Mouse (Mus musculus) CH12.LX (cell line): Measurements from ENCODE around the gene Siah3.

Experiments
- CTCF ChIP-seq, 2 experiments: IDR thresholded peaks in 1 of 2; conservative IDR thresholded peaks in 1 of 2; 2 replicates each; pipeline ENCODE4 v1.5.1; 2011 to 2012; ENCODE audit warnings: low read depth in 2 of 2, low read length in 2 of 2, improper control_type of control experiment in 1 of 2, inconsistent platforms in 1 of 2, mild to moderate bottlenecking in 1 of 2, moderate library complexity in 1 of 2
- HCFC1 ChIP-seq: IDR thresholded peaks from 2 replicates; pipeline ENCODE4 v1.6.1; 2012; ENCODE audit warnings: low read depth, mild to moderate bottlenecking, inconsistent platforms, low read length, improper control_type of control experiment
- POLR2A ChIP-seq: IDR thresholded peaks from 2 replicates; pipeline ENCODE4 v1.6.1; 2011; ENCODE audit warnings: low read depth, mild to moderate bottlenecking, improper control_type of control experiment, low read length
- ZC3H11A ChIP-seq: IDR thresholded peaks from 2 replicates; pipeline ENCODE4 v1.6.1; 2012; ENCODE audit warnings: low read depth, mild to moderate bottlenecking, inconsistent platforms, low read length, improper control_type of control experiment

DNA sequence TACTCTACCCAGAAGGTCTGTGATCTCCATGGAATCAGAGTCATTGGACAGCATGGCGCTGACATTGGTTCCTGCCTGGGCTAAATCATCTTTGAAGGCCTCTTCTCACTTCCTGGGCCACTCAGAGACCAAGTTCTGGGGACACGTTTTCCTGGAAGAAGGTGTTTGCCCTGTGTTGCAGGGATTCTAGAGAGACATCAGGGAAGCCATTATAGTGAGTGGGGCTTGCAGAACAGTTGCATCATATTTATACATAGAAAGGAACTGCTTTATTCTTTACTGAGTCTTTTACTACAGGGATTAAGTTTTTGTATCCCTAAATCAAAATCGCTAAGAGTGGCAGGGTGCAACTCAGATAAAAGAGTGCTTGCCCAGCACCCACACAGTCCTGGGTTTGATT lies 37.1 kb upstream of the Siah3 start:
- TF ChIP-seq ZC3H11A, result no peak
- TF ChIP-seq CTCF (conservative IDR thresholded peaks at IDR 0.05 in 1 of 2, IDR thresholded peaks at IDR 0.05 in 1 of 2; ENCODE audit: low read depth in 2 of 2, low read length in 2 of 2), result no peak
- TF ChIP-seq POLR2A, result no peak
- no peak for TF ChIP-seq HCFC1
